In genomic region chr13:63749997-63750396, GRCm38 (mm10) we compare ENCODE assay signal across 10 mouse cellular contexts.
DNase-seq lines count a peak whose midpoint lies in the region; ATAC-seq lines count a peak whose summit lies in the region.
"Had no signal": no experiment of that assay in that cellular context is flagged by ENCODE, and none has a peak within 500 bp of the region (broad histone marks: within the 10 kb centered on the region; RNA-seq: fewer than 3 reads in every experiment).

No protein-coding gene starts in this region.

- ATAC-seq in heart, embryonic 12.5 days (ENCODE audit: insufficient number of reproducible peaks, low FRiP score): no peak; the same call in 1 of the 2 replicates
- no peak for ATAC-seq in megakaryocyte progenitor cell, adult 5-6 weeks (replicated peaks; ENCODE audit: poor library complexity)

- H3K27me3 ChIP-seq in heart, embryonic 12.5 days (replicated peaks): no peaks in the 10 kb centered on the region; the same call in 1 of the 2 replicates
- H3K27me3 ChIP-seq: hindbrain, embryonic 15.5 days; liver, embryonic 15.5 days had no signal

- no peaks in the 10 kb centered on the region for H3K36me3 ChIP-seq in heart, embryonic 12.5 days
- H3K36me3 ChIP-seq: hindbrain, embryonic 15.5 days; liver, embryonic 15.5 days had no signal

- WGBS in heart, embryonic 12.5 days: 61% methylated on average over 4 of the region's 4 CpGs

- peak; percentile 83 for DNase-seq in heart, adult 8-10 months (ENCODE audit: low spot score)
- peak; percentile 93 for DNase-seq in Muller cell, postnatal 12 days (ENCODE audit: inconsistent ontology term)
- peak; percentile 85 to 86 for DNase-seq in heart, adult 9 months (ENCODE audit: low spot score in 2 of 2)
- DNase-seq in layer of hippocampus, adult 8-10 months (ENCODE audit: low spot score in 2 of 2): peak; percentile 20 to 21
- DNase-seq in ovary, postnatal 36 days (ENCODE audit: low spot score): no peak
- DNase-seq in gastrocnemius, adult 8-10 months (ENCODE audit: low spot score in 2 of 2): no peak

- no peaks in the 10 kb centered on the region for H3K4me1 ChIP-seq in heart, embryonic 12.5 days (replicated peaks)
- H3K4me1 ChIP-seq: hindbrain, embryonic 15.5 days; liver, embryonic 15.5 days had no signal

- no peak overlapping the region for H3K4me3 ChIP-seq in heart, embryonic 12.5 days
- H3K4me3 ChIP-seq: hindbrain, embryonic 15.5 days; liver, embryonic 15.5 days had no signal

- no peak overlapping the region for H3K4me2 ChIP-seq in heart, embryonic 12.5 days
- H3K4me2 ChIP-seq: hindbrain, embryonic 15.5 days; liver, embryonic 15.5 days had no signal

- H3K27ac ChIP-seq in heart, embryonic 12.5 days (ENCODE audit: poor library complexity, severe bottlenecking): no peak overlapping the region
- H3K27ac ChIP-seq: hindbrain, embryonic 15.5 days; liver, embryonic 15.5 days had no signal

- H3K9ac ChIP-seq in heart, embryonic 12.5 days: no peak overlapping the region
- H3K9ac ChIP-seq: hindbrain, embryonic 15.5 days; liver, embryonic 15.5 days had no signal

- H3K9me3 ChIP-seq in heart, embryonic 12.5 days (replicated peaks): 0 out of 2 replicates have a peak, but pooled peaks cover 3% of the 10 kb centered on the region
- H3K9me3 ChIP-seq: hindbrain, embryonic 15.5 days; liver, embryonic 15.5 days had no signal

Comparison
In these comparisons a context has a peak if more than half of its experiments do, and no peak if none do; other contexts are left out.
1. DNase-seq: peak in heart, adult 8-10 months (single experiment), Muller cell, postnatal 12 days (single experiment), heart, adult 9 months (2 of 2) and layer of hippocampus, adult 8-10 months (2 of 2); none in ovary, postnatal 36 days (single experiment) and gastrocnemius, adult 8-10 months (0 of 2).